Mouse (Mus musculus) hematopoietic multipotent progenitor cell, adult 10-12 weeks (in vitro differentiated cells): ENCODE data around the gene Zfp941. TPM values are rescaled to one million over a fixed set of nuclear protein-coding genes. Genes with fewer than 3 reads are reported as not detected.

ENCODE experiments used
- polyA plus RNA-seq: library from polyadenylated mRNA; stranded (reverse); fragments of >175 nt; gene quantifications from 2 replicates; pipeline ENCODE4 v1.2.3, GENCODE M21; 2012; ENCODE audit warnings: low replicate concordance

The Zfp941 gene
- polyA plus RNA-seq: not detected in 2 replicates

DNA sequence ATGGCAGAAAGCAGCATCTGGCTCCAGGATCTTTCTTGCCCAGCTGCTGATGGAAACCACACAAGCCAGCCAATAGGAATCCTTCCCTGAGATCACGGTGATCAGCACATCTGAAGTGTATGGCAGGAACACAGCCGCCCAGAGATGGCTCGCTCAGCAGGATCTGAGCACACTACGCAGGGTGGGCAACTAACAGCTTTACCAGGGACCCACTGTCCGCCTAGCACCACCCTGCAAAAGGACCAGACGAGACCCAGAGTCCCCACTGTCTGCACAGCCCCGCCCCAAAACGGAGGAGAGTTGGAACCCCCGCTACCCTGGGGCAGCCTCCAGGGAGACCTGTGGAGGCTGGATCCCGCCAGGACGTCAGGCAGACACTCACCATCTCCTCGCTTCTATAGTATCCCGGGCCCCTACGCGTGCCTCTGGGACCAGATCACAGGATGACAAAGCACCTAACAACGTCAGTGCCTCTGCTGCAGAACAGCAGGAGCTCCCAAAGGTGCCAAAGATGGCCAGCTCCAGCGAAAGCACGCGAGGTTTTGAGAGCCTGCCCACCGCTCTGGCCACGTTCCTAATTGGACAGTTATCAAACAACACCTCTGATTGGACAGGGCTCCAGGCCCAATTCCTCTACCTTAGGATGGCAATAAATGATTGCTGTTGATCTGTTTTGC, at the start of gene Zfp941:
Gene Zfp941, minus strand, starts transcription at position 526 of the 677 bp plus-strand sequence.

GRCm38 (mm10) chr7:140857550-140858505, 35.9 kb upstream of the Zfp941 start, which contains the start of gene Bet1l:
Bet1l (minus strand) TSS chr7:140857577.

DNA sequence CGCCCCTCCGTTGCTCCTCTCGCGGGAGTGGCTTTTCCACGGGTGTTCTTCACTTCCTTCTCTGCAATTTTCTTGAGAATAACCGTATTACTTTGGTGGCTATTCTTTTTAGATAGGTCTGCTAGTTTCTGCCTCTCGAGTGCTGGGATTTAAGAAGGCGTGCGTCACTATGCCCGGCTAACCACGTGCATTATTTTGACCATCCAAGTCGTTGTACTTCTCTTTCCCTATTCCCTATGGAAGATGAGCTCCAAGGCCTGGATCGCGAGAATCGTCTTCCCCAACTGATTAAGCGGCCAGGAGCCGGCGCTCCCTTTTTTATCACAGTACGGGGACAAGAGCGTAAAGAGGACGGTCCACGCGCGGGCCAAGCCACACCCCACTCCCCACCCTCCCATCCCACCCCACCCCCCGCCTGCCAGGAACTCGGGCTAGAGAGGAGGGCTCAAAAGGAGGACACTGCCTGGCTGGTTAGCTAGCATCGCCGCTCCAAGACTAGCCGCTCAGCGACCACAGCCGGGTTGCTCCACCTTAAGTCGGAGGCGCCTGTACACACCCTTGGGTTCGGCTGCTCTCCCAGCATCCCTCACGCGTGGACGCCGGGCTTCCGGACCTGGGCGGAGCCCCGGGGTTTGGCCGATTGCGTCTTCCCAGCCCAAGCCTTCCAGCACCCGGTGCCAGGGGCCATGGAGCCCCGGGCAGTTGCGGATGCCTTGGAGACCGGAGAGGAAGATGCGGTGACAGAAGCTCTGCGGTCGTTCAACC, 35.0 kb upstream of the Zfp941 start, which contains the start of gene Ric8a:
Gene Ric8a, plus strand, starts transcription at position 173 of the 765 bp plus-strand sequence.

DNA sequence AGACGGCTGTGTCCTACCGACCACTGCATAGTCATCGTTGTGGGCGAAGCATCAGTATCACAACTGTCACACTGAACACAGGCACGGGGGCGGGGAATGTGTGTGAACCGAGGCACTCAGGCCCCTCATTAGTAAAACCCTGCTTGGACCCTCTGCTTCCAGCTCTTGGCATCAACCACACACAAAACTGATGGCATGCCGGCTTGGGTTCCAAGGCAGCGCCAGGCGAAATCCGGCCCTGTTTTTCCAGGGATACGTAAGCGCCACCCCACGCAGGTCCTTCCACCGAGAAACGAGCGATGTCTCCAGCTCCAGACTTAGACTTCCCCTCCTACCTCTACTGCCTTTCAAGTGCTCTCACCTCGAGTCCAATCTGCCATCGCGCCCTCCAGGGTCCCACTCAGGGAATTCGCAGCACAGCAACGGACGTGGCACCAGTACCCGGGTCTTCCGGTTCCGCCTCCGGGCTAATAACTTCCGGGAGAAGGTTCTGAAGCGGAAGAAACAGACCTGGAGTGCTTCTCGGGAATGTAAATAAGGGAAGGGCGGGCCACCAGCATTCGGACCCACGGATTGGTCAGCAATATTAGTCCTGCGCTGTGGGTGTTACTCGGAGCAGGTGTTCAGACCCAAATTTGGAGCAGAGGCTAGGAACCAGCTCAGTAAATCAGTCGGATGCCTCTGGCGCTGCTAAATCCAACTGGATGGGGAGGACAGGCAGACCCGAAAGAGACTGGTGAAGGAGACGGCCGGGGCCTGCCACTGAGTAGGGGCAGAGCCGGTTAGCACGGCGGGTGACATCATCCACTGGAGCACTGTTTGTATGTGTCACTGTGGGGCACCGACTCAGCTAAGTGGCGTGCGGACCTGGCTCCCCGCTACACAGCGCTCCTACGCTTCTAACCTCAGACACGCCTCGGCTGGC, 34.1 kb upstream of the Zfp941 start, which contains the start of gene Gm45785:
Gene Gm45785, minus strand, starts transcription at position 472 of the 925 bp plus-strand sequence.

GRCm38 (mm10) chr7:140847755-140848580, 26.0 kb upstream of the Zfp941 start, which contains the start of gene Odf3:
Odf3 (plus strand) TSS chr7:140847805.

DNA sequence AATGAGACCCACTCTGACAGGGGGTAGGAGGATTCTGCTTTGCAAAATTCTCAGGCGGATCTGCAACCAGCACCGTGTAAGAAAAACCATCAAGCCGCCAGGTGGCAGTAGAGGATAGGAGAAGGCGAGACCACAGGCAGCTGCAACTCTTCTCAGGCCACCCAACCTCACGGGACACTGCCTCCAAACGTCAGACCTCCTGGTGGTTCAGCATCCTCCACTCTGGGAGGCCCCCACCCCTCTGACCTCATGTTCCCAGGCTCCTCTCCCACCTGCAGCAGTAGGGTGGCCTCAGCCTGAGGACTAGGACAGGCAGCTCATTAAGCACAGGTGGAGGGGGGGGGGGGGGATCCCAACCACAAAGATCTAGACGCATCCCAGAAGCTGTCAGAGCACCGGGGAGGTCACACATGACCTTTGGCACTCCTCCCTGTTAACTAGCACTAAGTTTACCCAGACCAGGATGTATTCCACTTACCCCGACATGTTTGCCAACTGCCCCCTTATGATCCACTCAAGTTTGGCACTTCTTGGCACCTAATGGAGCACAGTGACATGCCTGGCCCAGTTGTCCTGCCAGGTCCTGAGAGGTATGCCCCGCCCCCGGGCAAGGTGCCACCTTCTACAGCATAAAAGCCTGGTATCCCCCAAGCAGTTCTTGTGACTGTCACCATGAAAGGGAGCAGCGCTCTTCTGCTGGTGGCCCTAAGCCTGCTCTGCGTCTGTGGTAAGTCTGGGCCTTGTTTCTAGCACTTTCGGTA, 23.1 kb upstream of the Zfp941 start, which contains the start of gene Scgb1c1:
Gene Scgb1c1, plus strand, starts transcription at position 643 of the 761 bp plus-strand sequence.

GRCm38 (mm10) chr7:140834968-140835757, 13.2 kb upstream of the Zfp941 start, which contains the start of gene Urah:
Urah (plus strand) TSS chr7:140835018.

DNA sequence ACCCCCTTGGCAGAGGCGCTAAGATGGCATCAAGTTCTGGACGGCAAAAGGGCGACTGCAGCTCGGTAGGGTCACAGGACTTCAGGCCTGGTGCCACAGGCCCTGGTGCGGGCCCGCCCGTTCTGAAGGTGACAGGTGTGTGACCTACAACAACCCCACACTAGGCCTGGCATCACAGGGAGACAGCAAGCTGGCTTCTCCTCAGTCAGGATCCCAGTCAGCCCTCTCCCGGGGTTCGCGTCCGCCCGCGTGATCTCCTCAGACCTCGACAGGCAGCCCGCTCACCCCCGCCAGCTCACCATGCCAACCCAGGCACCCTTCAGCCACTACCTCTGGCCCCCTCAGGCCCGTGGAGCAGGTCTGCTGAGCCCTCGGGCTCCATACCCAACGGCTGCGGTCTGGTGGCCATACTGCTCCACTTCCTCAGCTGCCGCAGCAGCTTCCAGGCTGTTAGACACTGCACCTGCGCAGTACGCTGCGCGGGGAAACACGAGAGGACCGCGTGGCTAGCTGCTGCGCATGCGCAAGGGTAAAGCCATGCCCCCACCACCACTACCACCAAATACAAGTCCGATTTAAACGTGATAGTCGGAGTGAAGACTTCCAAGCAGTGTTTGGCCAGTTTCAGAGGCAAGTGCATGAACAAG, 34.4 kb downstream of the Zfp941 start, which contains the start of gene Syce1:
Gene Syce1, minus strand, starts transcription at position 447 of the 647 bp plus-strand sequence.

GRCm38 (mm10) chr7:140763447-140764020, 58.4 kb downstream of the Zfp941 start, which contains the start of gene Cyp2e1:
Cyp2e1 (plus strand) TSS chr7:140763739.

Other genes with a start within 250 kb of the Zfp941 start
- not detected in 2 replicates for gene Olfr46, start 220.9 kb downstream of the Zfp941 start, polyA plus RNA-seq
- not detected in 2 replicates for gene Olfr61, start 193.2 kb downstream of the Zfp941 start, polyA plus RNA-seq
- not detected in 2 replicates for gene Olfr53, start 175.7 kb downstream of the Zfp941 start, polyA plus RNA-seq
- 0.01 TPM in 1 of 2 replicates, not detected in the other for gene Olfr539, start 162.2 kb downstream of the Zfp941 start, polyA plus RNA-seq
- not detected in 2 replicates for gene Olfr45, start 140.2 kb downstream of the Zfp941 start, polyA plus RNA-seq
- not detected in 2 replicates for gene Olfr541, start 124.9 kb downstream of the Zfp941 start, polyA plus RNA-seq
- gene Cyp2e1, start 58.4 kb downstream of the Zfp941 start, polyA plus RNA-seq: not detected in 2 replicates
- gene Syce1, start 34.3 kb downstream of the Zfp941 start, polyA plus RNA-seq: 0.18 TPM in 1 of 2 replicates, not detected in the other
- not detected in 2 replicates for gene Urah, start 12.8 kb upstream of the Zfp941 start, polyA plus RNA-seq
- gene Scgb1c1, start 23.4 kb upstream of the Zfp941 start, polyA plus RNA-seq: not detected in 2 replicates
- gene Odf3, start 25.6 kb upstream of the Zfp941 start, polyA plus RNA-seq: not detected in 2 replicates
- gene Gm45785, start 34.2 kb upstream of the Zfp941 start, polyA plus RNA-seq: not detected in 2 replicates
- 84.4 and 159 TPM in 2 replicates for gene Ric8a, start 34.8 kb upstream of the Zfp941 start, polyA plus RNA-seq
- 5.3 and 13.3 TPM in 2 replicates for gene Bet1l, start 35.4 kb upstream of the Zfp941 start, polyA plus RNA-seq
- gene Psmd13, start 59.8 kb upstream of the Zfp941 start, polyA plus RNA-seq: 14.0 and 45.3 TPM in 2 replicates
- 25.2 and 43.6 TPM in 2 replicates for gene Sirt3, start 60.1 kb upstream of the Zfp941 start, polyA plus RNA-seq
- gene Cox8b, start 78.3 kb upstream of the Zfp941 start, polyA plus RNA-seq: not detected in 2 replicates
- gene Nlrp6, start 98.7 kb upstream of the Zfp941 start, polyA plus RNA-seq: 0.27 TPM in 1 of 2 replicates, not detected in the other
- gene Pgghg, start 119.2 kb upstream of the Zfp941 start, polyA plus RNA-seq: 14.9 and 15.1 TPM in 2 replicates
- not detected in 2 replicates for gene Ifitm5, start 128.1 kb upstream of the Zfp941 start, polyA plus RNA-seq
- gene Gm45717, start 133.8 kb upstream of the Zfp941 start, polyA plus RNA-seq: not detected in 2 replicates
- gene Ifitm2, start 133.8 kb upstream of the Zfp941 start, polyA plus RNA-seq: 17.6 and 125 TPM in 2 replicates
- 8.5 TPM in 2 replicates for gene Ifitm1, start 145.0 kb upstream of the Zfp941 start, polyA plus RNA-seq
- 25.7 and 51.0 TPM in 2 replicates for gene Ifitm3, start 188.6 kb upstream of the Zfp941 start, polyA plus RNA-seq
- 4.0 and 4.9 TPM in 2 replicates for gene Ifitm6, start 195.7 kb upstream of the Zfp941 start, polyA plus RNA-seq
- gene Gm17387, start 207.0 kb upstream of the Zfp941 start, polyA plus RNA-seq: not detected in 2 replicates
- 3.7 and 11.5 TPM in 2 replicates for gene B4galnt4, start 238.9 kb upstream of the Zfp941 start, polyA plus RNA-seq